Mouse (Mus musculus): ENCODE measurements around the gene Gpbp1l1.

Gene Gpbp1l1

GRCm38 (mm10) chr4:116635197-116635596, 77.7 kb downstream of the Gpbp1l1 start:
- DNase-seq (ENCODE audit: low spot score) = no peak

DNA sequence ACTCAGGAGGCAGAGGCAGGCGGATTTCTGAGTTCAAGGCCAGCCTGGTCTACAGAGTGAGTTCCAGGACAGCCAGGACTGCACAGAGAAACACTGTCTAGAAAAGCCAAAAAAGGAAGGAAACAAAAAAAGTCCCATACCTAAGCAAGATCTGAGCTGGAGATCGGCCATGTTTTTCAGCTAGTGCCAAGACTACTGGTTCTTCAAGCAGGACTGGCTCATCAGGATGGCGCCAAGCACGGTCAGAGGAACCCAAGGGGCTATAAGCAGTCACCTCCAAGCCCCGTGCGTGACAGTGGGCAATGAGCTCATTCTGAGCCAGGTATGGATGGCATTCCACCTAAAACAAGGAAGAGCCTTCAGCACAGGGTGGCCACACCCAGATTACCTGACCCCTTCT, 81.4 kb downstream of the Gpbp1l1 start:
- DNase-seq (ENCODE audit: low spot score) = no peak

- no peak for DNase-seq (ENCODE audit: low spot score)
Observed at GRCm38 (mm10) chr4:116642071-116642470, 84.6 kb downstream of the Gpbp1l1 start.

Data from c-Kit-positive CD71-positive TER-119-positive erythroid progenitor cells, embryonic 14.5 days (primary cell).